Mouse (Mus musculus) MEL-GATA-1-ER (cell line): Measurements from ENCODE around the gene Slc44a2.

Experiments
- DNase-seq: peaks from one replicate; pipeline ENCODE4 v3.0.0-alpha.2; 2012; ENCODE audit warnings: low read depth; ENCODE audit errors: extremely low read depth

Gene Slc44a2

GRCm38 (mm10) chr9:21332161-21333061 is 11.9 kb downstream of the Slc44a2 start:
- DNase-seq = no peak

GRCm38 (mm10) chr9:21333523-21333922 is 13.0 kb downstream of the Slc44a2 start:
- DNase-seq = no peak

DNA sequence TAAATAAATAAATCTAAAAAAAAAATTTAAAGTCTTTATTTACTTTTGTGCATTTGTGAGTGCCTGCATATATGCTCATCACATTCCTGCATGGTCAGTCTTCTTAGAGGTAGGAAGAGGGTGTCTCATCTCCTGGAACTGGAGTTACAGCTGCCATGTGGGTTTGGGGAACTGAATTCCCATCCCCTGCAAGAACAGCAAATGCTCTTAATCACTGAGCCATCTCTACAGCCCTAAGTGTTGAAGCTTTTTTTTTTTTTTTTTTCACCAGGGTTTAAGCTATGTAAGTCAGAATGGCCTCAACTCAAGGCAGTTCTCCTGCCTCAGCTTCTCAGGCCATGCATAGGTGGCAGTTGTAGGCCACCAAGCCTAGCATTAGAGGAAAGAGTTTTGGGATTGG is 14.2 kb downstream of the Slc44a2 start:
- no peak for DNase-seq

- DNase-seq = no peak
Observed at GRCm38 (mm10) chr9:21335391-21335790, 14.9 kb downstream of the Slc44a2 start.

- no peak for DNase-seq
Observed at GRCm38 (mm10) chr9:21336491-21336890, 16.0 kb downstream of the Slc44a2 start.

DNA sequence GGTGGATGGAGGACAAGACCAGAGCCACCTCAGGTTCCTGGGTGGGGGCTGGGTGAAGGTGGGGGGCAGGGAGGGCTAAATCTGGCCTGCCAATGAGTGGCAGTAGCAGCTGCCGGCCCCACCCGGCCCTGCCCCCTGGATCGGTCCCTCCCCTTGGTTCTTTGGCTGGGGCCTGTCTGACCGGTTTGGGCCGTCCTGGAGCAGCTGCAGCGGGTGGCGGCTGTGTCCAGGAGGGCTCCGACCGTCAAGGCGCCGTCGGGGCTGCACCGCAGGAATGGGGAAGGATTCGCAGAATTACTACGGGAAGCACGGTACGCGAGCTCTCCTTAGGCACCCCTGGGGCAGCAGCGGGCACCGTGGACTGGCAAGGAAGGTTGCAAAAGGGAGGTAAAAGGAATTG is 17.2 kb downstream of the Slc44a2 start:
- no peak for DNase-seq

GRCm38 (mm10) chr9:21340411-21340810 is 19.9 kb downstream of the Slc44a2 start:
- DNase-seq = no peak

DNA sequence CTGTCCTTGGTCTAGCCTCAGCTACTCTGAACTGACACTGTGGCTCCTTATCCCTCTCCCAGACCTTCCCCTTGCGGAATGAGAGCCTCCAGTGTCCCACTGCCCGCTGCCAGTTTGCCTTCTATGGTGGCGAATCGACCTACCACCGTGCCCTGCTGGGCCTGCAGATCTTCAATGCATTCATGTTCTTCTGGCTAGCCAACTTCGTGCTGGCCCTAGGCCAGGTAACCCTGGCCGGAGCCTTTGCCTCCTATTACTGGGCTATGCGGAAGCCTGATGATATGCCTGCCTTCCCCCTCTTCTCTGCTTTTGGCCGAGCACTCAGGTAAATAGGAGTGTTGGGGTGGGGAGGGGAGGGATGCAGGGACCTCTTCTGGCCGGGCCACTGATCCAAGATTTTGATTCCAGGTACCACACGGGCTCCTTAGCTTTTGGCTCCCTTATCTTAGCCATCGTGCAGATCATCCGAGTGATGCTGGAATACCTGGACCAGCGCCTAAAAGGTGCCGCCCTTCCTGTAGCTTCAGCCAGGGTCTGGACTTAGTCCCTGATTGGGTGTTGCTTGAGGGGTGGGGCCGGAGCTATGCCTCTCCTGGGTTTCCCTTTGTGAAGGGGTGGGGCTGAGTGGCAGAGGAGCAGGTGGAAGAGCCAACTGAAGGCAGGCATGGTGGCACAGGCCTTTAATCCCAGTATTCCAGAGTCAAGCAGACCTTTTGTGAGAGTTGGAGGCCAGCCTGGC is 26.3 kb downstream of the Slc44a2 start:
- DNase-seq = no peak

- no peak for DNase-seq
Observed at GRCm38 (mm10) chr9:21348152-21348551, 27.7 kb downstream of the Slc44a2 start.

DNA sequence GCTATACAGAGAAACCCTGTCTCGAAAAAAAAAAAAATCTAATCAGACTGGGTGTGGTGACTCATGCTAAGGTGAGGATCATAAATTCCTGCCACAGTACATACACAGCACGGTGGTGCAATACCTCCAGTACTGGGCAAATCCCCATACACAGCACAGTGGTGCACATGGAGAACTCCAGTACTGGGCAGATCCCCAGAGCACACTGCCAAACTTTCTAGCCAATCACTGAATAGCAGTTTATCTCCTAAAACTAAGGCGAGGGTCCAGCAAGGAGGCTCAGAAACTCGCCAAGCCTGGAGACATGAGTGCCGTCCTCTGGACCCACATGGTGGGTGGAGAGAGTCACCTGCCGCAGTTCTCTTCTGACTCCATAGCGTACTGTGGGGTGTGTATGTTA is 30.7 kb downstream of the Slc44a2 start:
- no peak for DNase-seq

GRCm38 (mm10) chr9:21351702-21352377 is 31.3 kb downstream of the Slc44a2 start:
- DNase-seq = no peak

GRCm38 (mm10) chr9:21352463-21353372 is 32.2 kb downstream of the Slc44a2 start:
- peak; percentile 99 for DNase-seq

GRCm38 (mm10) chr9:21353373-21353686 is 32.8 kb downstream of the Slc44a2 start:
- DNase-seq = no peak

- no peak for DNase-seq
Observed at GRCm38 (mm10) chr9:21354796-21355195, 34.3 kb downstream of the Slc44a2 start.

DNA sequence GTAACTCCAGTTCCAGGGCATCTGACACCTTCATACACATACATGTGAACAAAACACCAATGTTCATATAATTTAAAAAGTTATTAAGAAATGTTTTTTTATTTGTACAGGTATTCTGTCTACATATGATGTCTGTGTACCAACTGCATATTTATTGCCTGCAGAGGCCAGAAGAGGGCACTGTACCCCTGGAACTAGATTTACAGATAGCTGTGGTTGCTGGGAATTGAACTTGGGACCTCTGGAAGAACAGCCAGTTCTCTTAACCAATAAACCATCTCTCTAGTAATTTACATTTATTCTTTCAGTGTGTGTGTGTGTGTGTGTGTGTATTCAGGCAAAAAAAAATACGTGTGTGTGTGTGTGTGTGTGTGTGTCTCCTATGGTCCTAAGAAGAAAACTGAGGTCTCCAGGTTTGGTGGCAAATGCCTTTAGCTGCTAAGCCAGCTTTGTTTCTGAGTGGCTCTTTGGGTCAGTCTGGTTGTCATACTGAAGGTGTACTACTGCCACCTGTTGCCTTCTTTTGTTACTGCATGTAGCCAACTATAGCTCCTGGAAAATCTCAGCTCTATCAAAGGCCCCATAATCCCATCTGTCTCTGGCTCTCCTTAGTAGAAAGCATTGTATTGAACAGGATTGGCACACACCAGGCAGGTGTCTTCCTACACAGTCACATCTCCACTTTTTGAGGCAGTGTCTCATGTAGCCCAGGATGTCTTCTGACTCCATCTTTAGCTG is 36.7 kb downstream of the Slc44a2 start:
- peak; percentile 70 for DNase-seq

DNA sequence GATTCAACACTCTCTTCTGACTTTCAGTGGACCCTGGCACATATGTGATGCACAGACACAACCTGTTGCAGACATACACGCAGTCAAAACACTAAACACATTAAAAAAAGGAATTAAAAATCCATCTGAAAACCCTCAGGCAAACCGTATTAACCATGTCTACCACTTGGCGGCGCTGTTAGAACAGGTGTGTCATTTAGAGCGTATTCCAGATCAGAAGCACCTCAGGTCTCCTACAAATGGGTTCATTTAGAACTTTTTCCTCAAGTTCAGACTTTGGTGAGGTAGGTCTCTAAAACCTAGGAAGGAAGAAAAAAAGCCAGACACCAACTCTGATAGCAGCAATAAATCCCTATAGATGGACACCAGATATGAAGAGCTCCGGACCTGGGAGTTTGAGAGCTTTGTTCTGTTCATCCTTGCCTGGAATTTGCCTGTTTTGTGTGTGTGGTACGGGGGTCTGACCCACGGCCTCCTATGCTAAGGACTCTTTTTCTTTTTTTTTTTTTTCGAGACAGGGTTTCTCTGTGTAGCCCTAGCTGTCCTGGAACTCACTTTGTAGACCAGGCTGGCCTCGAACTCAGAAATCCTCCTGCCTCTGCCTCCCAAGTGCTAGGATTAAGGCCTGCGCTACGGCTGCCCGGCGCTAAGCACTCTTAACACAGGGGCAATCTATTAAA is 46.2 kb downstream of the Slc44a2 start:
- DNase-seq = peak; percentile 79

GRCm38 (mm10) chr9:21367357-21368111 is 47.0 kb downstream of the Slc44a2 start, which contains the start of gene Ilf3:
TSS of gene Ilf3 (plus strand) at chr9:21367871.
- peak; percentile 100 for DNase-seq

- no peak for DNase-seq
Observed at GRCm38 (mm10) chr9:21368131-21368584, 47.7 kb downstream of the Slc44a2 start.

DNA sequence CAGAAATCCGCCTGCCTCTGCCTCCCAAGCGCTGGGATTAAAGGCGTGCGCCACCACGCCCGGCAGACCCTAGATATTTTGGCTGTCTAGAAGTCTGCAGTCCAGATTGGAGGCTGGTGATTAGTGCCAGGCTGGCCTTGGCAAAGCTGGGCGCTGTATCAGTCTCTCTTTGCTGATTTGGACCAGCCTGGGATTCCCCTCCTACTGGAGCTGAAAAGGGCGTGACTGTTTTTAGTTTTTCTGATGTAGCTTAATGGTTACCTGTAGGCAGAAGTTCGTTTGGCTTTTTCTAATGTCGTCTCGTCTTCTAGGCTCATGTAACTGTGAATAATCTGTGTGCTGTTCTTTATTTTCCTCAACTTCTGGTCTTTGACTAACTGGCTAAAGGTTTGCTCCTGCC is 48.6 kb downstream of the Slc44a2 start:
- DNase-seq = no peak
